Mouse (Mus musculus): ENCODE results near the gene Aacs. TPM values are rescaled to one million over a fixed set of nuclear protein-coding genes. Genes with fewer than 3 reads are reported as not detected.
"Not testable (repeated sequence)": the region's sequence is repeated elsewhere in the genome, so short reads cannot be mapped to it uniquely, and the experiment has no call there.

Aacs gene
- polyA plus RNA-seq, 1 experiment from 2014 or later, result 13.7 TPM

DNA sequence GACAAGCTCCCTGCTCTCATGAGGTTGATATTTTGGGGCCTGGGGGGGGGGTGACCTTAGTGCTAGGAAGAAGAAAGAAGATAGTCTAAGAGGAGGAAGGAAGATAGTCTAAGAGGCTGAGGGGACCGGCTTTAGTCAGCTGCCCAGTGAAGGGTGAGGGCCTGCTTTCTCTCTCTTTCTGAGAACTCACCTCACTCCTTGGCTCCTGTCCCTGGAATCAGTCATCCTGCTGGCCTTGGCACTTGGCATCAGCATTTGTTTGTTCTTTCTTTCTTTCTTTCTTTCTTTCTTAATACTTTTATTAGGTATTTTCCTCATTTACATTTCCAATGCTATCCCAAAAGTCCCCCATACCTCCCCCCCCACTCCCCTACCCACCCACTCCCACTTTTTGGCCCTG is 10.5 kb downstream of the Aacs start:
- Histone ChIP-seq H3K4me3 (ENCODE audit: low read depth, low read length) (no peak overlapping the region), H3K27me3 (replicated peaks; ENCODE audit: control insufficient read depth, insufficient read depth, low read length) (no peaks in the 10 kb centered on the region), H3K9me3 (ENCODE audit: control insufficient read depth) (no peaks in the 10 kb centered on the region), H3K4me2 (replicated peaks; ENCODE audit: low read depth) (no peak overlapping the region), H3K36me3 (ENCODE audit: control insufficient read depth, insufficient read depth) (peaks cover 46% of the 10 kb centered on the region), H3K9ac (ENCODE audit: low read depth, low read length) (no peak overlapping the region), H3K27ac (ENCODE audit: low read depth, low read length) (no peak overlapping the region), H3K4me1 (replicated peaks; ENCODE audit: control insufficient read depth, insufficient read depth, low read length) (no peaks in the 10 kb centered on the region)
- no peak for ATAC-seq
- 83% methylated on average over 1 of the region's 1 CpGs for WGBS
- TF ChIP-seq CTCF (IDR thresholded peaks at IDR 0.05; ENCODE audit: low read depth), result no peak

DNA sequence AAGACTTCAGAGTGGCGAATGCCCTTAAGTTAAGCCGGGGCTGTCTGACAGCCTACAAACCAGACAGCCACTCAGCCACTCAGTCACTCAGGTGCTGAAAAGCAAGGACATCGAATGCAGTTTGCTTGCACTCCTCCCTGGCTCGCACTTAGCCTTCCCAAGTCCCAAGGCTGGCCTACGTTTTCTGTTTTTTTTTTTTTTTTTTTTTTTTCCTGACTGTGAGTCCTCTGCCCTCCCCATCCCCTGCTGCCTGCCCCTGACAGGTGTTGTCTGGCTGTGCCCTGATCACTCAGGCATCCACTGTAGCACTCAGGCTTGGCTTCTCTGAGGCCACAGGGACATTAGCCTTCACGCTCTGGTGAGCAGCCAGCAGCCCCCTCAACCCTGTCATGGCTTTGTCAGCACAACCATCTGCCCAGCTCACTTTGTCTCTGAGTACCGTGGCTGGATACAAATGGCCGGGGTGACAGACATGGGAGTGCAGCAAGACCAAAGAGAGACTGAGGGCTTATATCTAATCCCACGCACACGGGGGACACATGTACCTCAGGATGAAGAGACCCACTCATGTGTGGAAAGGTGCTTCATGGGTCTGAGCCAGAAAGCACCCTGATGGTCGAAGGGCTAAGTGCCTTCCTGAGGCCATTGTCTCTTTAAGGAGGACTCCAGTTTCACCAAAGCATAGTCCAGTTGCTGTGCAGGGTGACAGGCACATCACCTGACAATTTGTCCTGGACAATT is 11.9 kb downstream of the Aacs start:
- no peaks in the 10 kb centered on the region for H3K9me3 ChIP-seq (ENCODE audit: control insufficient read depth)
- no peak overlapping the region for H3K4me3 ChIP-seq (ENCODE audit: low read depth, low read length)
- H3K36me3 ChIP-seq (ENCODE audit: control insufficient read depth, insufficient read depth), result peaks cover 56% of the 10 kb centered on the region
- TF ChIP-seq CTCF (IDR thresholded peaks at IDR 0.05; ENCODE audit: low read depth), result no peak
- no peak overlapping the region for H3K4me2 ChIP-seq (replicated peaks; ENCODE audit: low read depth)
- H3K27ac ChIP-seq (ENCODE audit: low read depth, low read length), result no peak overlapping the region
- 85% methylated on average over 11 of the region's 11 CpGs for WGBS
- no peak overlapping the region for H3K9ac ChIP-seq (ENCODE audit: low read depth, low read length)
- ATAC-seq, result no peak
- H3K4me1 ChIP-seq (replicated peaks; ENCODE audit: control insufficient read depth, insufficient read depth, low read length), result no peaks in the 10 kb centered on the region
- H3K27me3 ChIP-seq (replicated peaks; ENCODE audit: control insufficient read depth, insufficient read depth, low read length), result no peaks in the 10 kb centered on the region

DNA sequence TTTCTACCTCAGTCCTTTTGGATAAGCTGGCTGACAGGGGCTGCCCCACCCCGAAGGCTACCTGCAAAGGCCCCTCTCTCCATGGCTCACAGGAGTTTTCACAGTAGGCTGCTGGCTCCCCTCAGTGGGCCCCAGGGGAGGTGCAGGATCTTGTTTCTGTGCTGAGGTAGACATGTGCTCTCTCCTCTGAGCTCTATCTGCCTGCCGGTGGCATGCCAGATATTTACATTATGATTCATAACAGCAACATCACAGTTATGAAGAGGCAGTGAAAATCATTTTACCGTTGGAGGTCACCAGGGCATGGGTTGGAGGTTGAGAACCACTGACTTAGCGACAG is 12.5 kb downstream of the Aacs start:
- WGBS, result 42% methylated on average over 4 of the region's 4 CpGs
- Histone ChIP-seq H3K9ac (ENCODE audit: low read depth, low read length) (no peak overlapping the region), H3K4me3 (ENCODE audit: low read depth, low read length) (no peak overlapping the region), H3K27me3 (replicated peaks; ENCODE audit: control insufficient read depth, insufficient read depth, low read length) (no peaks in the 10 kb centered on the region), H3K27ac (ENCODE audit: low read depth, low read length) (no peak overlapping the region), H3K9me3 (ENCODE audit: control insufficient read depth) (no peaks in the 10 kb centered on the region), H3K4me1 (replicated peaks; ENCODE audit: control insufficient read depth, insufficient read depth, low read length) (no peaks in the 10 kb centered on the region), H3K36me3 (ENCODE audit: control insufficient read depth, insufficient read depth) (peaks cover 56% of the 10 kb centered on the region), H3K4me2 (replicated peaks; ENCODE audit: low read depth) (no peak overlapping the region)
- TF ChIP-seq CTCF (IDR thresholded peaks at IDR 0.05; ENCODE audit: low read depth), result peak; percentile 65
- no peak for ATAC-seq

DNA sequence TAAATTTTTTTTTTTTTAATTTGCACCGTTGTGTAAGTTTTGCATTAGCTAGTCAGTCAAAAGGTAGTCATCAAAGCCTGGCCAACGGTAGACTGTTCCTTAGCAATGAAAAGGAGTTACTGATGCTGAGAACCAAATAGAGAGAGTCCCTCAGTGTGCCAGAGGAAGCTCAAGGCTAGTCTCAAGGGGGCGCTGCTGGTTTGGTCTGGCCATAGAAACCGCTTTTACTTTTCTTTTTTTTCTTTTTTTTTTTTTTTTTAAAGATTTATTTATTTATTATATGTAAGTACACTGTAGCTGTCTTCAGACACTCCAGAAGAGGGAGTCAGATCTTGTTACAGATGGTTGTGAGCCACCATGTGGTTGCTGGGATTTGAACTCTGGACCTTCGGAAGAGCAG is 13.3 kb downstream of the Aacs start:
- not testable (repeated sequence) for H3K4me2 ChIP-seq (replicated peaks; ENCODE audit: low read depth); H3K4me3 ChIP-seq (ENCODE audit: low read depth, low read length); H3K27me3 ChIP-seq (replicated peaks; ENCODE audit: control insufficient read depth, insufficient read depth, low read length); H3K4me1 ChIP-seq (replicated peaks; ENCODE audit: control insufficient read depth, insufficient read depth, low read length); H3K9me3 ChIP-seq (ENCODE audit: control insufficient read depth); H3K9ac ChIP-seq (ENCODE audit: low read depth, low read length); ATAC-seq; H3K27ac ChIP-seq (ENCODE audit: low read depth, low read length)
- WGBS, result 89% methylated on average over 5 of the region's 5 CpGs
- H3K36me3 ChIP-seq (ENCODE audit: control insufficient read depth, insufficient read depth), result peaks cover 53% of the 10 kb centered on the region

DNA sequence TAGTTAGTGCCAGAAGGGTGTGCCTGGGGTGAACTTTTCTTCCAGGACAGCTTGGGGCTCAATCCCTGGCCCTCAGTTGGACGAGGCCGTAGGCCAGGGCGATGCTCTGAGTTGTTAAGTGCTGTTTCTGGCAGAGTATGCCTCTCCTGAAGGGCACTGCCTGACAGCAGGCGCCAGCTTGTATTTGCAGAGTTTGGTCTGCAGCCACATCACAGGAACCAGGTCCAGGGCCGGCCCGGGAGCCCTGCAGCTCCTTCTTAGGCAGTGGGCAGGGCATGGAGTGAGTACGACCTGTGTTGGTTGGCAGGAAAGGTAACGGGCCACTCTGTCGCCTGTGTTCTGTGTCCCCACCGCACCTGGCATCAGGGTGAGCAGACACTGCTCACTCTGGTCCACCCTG is 15.5 kb downstream of the Aacs start:
- 93% methylated on average over 10 of the region's 10 CpGs for WGBS
- Histone ChIP-seq H3K27ac (ENCODE audit: low read depth, low read length) (no peak overlapping the region), H3K36me3 (ENCODE audit: control insufficient read depth, insufficient read depth) (peaks cover 52% of the 10 kb centered on the region), H3K9me3 (ENCODE audit: control insufficient read depth) (no peaks in the 10 kb centered on the region), H3K4me3 (ENCODE audit: low read depth, low read length) (no peak overlapping the region), H3K4me2 (replicated peaks; ENCODE audit: low read depth) (no peak overlapping the region), H3K27me3 (replicated peaks; ENCODE audit: control insufficient read depth, insufficient read depth, low read length) (no peaks in the 10 kb centered on the region), H3K4me1 (replicated peaks; ENCODE audit: control insufficient read depth, insufficient read depth, low read length) (no peaks in the 10 kb centered on the region), H3K9ac (ENCODE audit: low read depth, low read length) (no peak overlapping the region)
- TF ChIP-seq CTCF (IDR thresholded peaks at IDR 0.05; ENCODE audit: low read depth), result no peak
- no peak for ATAC-seq

DNA sequence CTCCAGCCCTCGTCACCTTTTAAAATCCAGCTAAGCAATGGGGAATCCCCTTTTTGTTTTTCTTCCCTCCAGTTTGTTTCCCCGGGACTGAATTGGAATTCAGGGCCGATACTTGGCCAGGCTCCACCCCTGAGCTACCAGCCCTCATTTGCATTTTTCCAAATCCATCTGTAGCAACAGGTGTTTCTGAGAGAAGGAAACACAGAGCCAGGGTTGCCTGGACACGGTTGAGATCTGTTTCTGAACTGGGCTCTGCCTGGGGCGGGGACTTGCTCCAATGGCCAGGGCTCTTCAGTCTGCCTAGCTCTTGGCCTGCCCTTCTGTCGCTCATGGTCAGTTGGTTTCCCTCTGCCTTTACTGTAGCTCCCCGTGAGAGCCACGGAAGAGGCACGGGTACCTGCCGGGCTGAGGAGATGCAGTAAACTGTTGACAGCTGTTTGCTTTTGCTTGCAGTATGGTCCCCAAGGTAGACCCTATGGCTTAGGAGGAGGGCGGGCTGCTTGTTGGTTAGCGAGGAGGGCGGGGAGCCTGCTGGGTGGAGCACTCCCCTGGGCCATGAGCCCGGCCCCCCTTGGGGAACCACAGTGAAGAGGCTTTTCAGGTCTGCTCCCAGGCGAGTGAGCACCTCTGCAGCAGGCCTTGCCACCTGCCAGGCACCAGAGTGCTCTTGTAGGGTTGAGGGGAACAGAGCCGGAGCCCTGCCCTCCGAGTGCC is 16.9 kb downstream of the Aacs start:
- H3K36me3 ChIP-seq (ENCODE audit: control insufficient read depth, insufficient read depth), result peaks cover 44% of the 10 kb centered on the region

More for the DNA sequence above, 16.9 kb downstream of the Aacs start:
- Histone ChIP-seq H3K4me2 (replicated peaks; ENCODE audit: low read depth) (no peak overlapping the region), H3K4me3 (ENCODE audit: low read depth, low read length) (no peak overlapping the region), H3K27me3 (replicated peaks; ENCODE audit: control insufficient read depth, insufficient read depth, low read length) (no peaks in the 10 kb centered on the region), H3K4me1 (replicated peaks; ENCODE audit: control insufficient read depth, insufficient read depth, low read length) (no peaks in the 10 kb centered on the region), H3K9me3 (ENCODE audit: control insufficient read depth) (no peaks in the 10 kb centered on the region), H3K27ac (ENCODE audit: low read depth, low read length) (no peak overlapping the region), H3K9ac (ENCODE audit: low read depth, low read length) (no peak overlapping the region)
- no peak for TF ChIP-seq CTCF (IDR thresholded peaks at IDR 0.05; ENCODE audit: low read depth)
- no peak for ATAC-seq
- WGBS, result 71% methylated on average over 17 of the region's 17 CpGs
